Mouse (Mus musculus) spleen, postnatal 10 days (tissue): ENCODE measurements around the gene Rhox3a.
"Not testable (repeated sequence)": the region's sequence is repeated elsewhere in the genome, so short reads cannot be mapped to it uniquely, and the experiment has no call there.

Source experiments
- DNase-seq, 2 experiments: peaks; one replicate each; pipeline ENCODE4 v3.0.0; 2021 to 2022; ENCODE audit warnings: low spot score in 2 of 2

Rhox3a gene

DNA sequence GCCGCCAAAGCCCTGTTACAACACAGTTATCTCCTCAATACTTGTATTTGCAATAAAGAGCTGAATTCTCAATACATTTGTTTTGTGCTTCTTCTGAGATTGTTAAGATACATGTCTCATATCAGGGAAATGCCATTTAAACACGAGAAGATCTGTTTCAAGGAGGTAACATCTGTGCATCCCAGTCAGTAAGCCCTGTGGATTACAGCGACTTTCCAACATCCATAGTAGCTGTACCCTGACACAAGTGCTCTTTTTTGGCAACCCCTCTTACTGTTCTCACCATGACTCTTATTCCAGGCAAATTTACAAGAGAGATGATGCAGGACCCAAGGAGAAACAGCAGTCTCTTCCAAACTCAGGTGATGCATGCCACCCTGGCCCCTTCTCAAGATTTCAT lies at the start of gene Rhox3a:
Gene Rhox3a (plus strand): TSS at position 301 of the 400 bp plus-strand sequence.
- DNase-seq = not testable (repeated sequence)

DNA sequence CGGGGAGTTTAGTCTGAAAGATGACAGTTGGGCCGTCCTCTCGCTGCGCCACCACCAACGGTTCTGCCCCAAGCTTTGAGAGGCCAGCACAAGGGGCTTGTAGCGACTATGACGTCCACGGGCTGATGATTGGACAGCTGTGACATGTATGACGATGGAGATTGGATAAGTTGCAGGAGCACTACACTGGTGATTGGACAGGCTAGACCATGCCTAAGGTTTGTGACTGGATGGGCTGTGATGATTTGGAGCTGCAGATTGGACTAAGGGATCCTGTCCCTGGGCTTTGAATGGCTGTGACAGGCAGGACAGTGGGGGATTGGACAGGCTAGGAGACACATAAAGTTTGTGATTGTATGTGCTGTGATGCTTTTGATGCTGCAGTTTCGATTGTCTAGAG lies 38.8 kb upstream of the Rhox3a start, which contains the start of gene Gm9:
Gene Gm9 (minus strand): TSS at position 101 of the 400 bp plus-strand sequence.
- no peak for DNase-seq

- DNase-seq = not testable (repeated sequence)
Observed at GRCm38 (mm10) chrX:37222158-37222557, 27.6 kb upstream of the Rhox3a start, which contains the start of gene Rhox1. Rhox1 (minus strand) TSS chrX:37222258.

DNA sequence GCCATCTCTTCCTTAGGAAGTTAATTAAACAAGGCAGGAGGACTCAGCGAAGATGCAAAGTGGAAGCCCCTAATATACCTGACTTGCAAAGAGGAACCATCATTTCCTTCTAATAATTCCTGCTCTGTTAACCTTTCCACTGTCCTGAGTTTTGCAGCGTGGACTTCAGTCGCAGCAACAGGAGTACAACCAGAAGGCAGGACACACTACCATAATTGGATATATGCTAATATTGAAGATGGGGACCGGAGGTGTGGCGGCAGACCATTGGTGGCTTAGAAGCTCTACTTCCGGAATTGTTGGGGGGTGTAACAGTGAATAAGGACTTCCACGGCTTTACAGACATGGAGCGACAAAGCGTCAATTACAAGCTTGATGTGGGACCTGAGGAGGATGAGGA lies 5.0 kb upstream of the Rhox3a start, which contains the start of gene Rhox2a:
Gene Rhox2a (plus strand): TSS at position 301 of the 400 bp plus-strand sequence.
- DNase-seq = not testable (repeated sequence)

GRCm38 (mm10) chrX:37265038-37265437 lies 15.3 kb downstream of the Rhox3a start, which contains the start of gene Rhox4a:
Rhox4a (plus strand) TSS chrX:37265338.
- not testable (repeated sequence) for DNase-seq
